Mouse (Mus musculus) left cerebral cortex, postnatal 14 days (tissue): ENCODE measurements around the gene Stk16. TPM values are rescaled to one million over a fixed set of nuclear protein-coding genes. Genes with fewer than 3 reads are reported as not detected.

Experiments used
- DNase-seq, 2 experiments: peaks; one replicate each; pipeline ENCODE4 v3.0.0; 2021 to 2022; ENCODE audit warnings: low spot score in 2 of 2, mixed read lengths in 1 of 2
- intact Hi-C: fragments of 180-260 bp; cut with DNase I; formaldehyde crosslinking; loops from one replicate; pipeline ENCODE4 v1.15.1; 2025
- long read RNA-seq, 2 experiments: library from polyadenylated mRNA; stranded (forward); transcript quantifications; one replicate each; pipeline ENCODE4 v2.0.0; 2021
- total RNA-seq, 2 experiments: library from RNA; stranded (reverse); gene quantifications; 2 replicates each; pipeline ENCODE4 v1.2.3; 2021

The Stk16 gene
- total RNA-seq = 10 to 100 TPM; 85.6 to 92.2 TPM
- long read RNA-seq, experiment 1, transcript Stk16-201 (8 exons, 2,876 nt) = major isoform, 38 of 72 reads
- long read RNA-seq, experiment 1, partial matches to known transcripts = 3 of 72 reads
- long read RNA-seq, experiment 1, other reads (novel, unspliced or antisense) = 30 of 72 reads
- long read RNA-seq, experiment 2, transcript Stk16-201 (8 exons, 2,876 nt) = major isoform, 37 of 60 reads
- long read RNA-seq, experiment 2, partial matches to known transcripts = 3 of 60 reads
- long read RNA-seq, experiment 2, other reads (novel, unspliced or antisense) = 16 of 60 reads

DNA sequence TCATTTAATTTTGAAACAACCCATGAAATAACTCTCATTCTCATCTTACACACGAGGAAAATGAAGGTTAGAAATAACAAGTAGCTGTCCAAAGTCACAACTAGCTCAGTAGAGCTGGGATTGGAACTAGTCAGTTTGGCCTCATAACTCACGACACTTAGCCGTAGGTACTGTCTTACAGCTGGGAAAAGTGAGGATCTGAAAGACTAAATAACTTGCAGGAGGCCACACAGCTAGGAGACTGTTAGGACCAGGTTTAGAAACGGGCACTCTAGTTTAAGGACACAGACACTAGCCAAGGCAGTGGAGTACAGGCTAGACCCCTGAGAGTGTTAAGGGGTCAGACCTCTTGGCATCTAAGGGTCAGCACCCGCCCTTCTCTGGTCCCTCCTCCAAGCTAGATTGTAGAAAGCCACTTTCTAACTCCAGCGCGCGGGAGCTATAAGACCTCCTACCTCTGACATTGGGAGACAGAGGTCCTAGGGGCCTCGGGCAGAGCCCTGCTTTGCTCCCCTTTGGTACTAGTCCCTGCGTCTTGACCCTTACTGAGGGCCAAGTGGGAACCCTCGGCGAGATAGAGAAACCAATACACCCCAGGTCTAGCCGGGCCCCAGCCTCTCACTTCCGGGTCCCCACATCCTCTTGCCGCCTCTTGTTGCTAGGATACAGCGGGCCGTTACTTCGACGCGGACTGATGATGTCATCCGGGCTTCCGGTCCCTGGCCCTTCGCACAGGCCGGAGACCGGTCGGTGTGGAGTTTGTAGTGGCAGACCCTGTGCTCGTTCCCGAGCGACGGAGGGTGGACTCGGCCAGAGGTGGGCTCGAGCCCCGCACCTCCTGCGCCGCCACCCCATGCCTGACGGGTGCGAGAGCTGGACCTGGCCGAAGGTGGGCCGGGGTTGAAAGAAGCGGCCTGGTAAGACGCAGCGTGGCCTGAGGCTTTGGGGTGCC is at the start of gene Stk16, which contains the start of gene Glb1l:
Stk16 (plus strand) TSS at position 703 of the 952 bp plus-strand sequence.
Glb1l (minus strand) TSS at position 678 of the 952 bp plus-strand sequence.
- peak; percentile 96 to 97 for DNase-seq
- intact Hi-C loops = no loop called here

DNA sequence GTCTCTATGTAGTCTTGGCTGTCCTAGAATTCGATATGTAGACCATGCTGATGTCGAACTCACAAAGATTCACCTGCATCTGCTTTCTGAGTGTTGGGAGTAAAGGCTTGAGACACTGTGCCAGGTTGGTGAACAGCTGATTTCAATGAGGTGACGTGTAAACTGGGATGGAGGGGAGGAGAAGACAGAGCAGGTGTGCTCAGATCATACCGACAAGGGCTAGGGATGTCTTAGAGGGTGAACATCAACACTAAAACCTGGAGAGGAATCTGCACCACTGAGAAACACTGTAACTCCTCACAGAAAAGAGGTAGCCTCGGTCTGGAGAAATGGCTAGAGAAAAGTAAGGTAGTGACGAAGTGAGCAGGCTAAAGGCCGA is 42.6 kb upstream of the Stk16 start:
- no peak for DNase-seq
- intact Hi-C loops = no loop called here

DNA sequence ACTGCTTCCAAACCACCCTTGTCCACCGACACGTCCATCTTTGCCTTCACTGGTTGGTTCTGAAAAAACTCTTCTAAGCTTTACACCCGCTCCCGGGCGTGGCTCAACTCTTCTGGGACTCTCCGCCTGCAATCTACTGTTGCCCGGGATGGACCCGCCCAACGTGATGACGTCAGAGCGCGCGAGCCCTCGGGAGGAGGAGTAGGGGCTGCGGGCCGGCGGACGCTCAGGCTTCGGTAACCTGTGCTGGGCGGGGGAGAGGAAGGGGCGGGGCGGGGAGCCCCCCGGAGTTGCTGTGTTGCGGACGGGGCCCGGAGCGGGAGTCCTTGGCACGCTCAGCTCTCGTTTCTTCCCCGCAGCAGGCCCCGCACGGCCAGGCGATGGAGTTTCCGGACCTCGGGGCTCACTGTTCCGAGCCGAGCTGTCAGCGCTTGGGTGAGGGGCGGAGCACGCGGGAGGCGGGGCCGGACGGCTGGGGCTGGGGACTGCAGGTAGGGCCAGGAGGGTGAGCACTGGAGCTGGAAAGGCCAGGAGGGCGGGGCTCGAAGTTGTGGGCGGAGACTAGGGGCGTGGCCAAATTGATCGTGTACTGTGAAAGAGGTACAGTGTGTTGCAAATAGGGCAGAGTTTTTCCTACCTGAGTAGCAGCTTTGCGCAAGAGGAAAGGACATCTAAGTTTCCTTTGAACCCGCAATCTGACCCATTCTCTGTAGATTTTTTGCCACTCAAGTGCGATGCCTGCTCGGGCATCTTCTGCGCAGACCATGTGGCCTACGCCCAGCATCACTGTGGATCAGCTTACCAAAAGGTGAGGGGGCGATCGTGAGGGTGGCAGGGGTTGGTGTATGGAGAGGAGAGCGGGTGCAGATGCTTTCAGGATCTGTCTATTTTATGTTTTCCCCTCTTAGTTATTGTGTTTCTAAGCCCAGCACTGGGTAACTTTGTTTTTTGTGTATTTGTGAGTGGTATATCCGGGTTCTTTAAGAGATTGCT is 41.9 kb upstream of the Stk16 start, which contains the start of gene Zfand2b:
Zfand2b (plus strand) TSS at position 175 of the 993 bp plus-strand sequence.
- intact Hi-C loops = no loop called here
- peak; percentile 90 to 93 for DNase-seq

- DNase-seq = peak; percentile 48 to 53
- intact Hi-C loops = no loop called here
These were observed 31.1 kb upstream of the Stk16 start for GRCm38 (mm10) chr1:75179334-75180104.

- DNase-seq = peak; percentile 95 to 97
- intact Hi-C loops = no loop called here
These were observed 30.5 kb upstream of the Stk16 start, which contains the start of gene Abcb6 for GRCm38 (mm10) chr1:75180105-75180590. TSS of gene Abcb6 (minus strand) at chr1:75180392.

- intact Hi-C loops = no loop called here
These were observed 29.9 kb upstream of the Stk16 start for GRCm38 (mm10) chr1:75180741-75181140.

GRCm38 (mm10) chr1:75181377-75181870 is 29.2 kb upstream of the Stk16 start:
- intact Hi-C loops = no loop called here
- no peak for DNase-seq

More at GRCm38 (mm10) chr1:75180741-75181140, 29.9 kb upstream of the Stk16 start:
- DNase-seq = no peak

GRCm38 (mm10) chr1:75182160-75182559 is 28.5 kb upstream of the Stk16 start:
- intact Hi-C loops = no loop called here
- no peak for DNase-seq

GRCm38 (mm10) chr1:75185495-75185894 is 25.1 kb upstream of the Stk16 start:
- intact Hi-C loops = no loop called here
- DNase-seq = no peak

GRCm38 (mm10) chr1:75187126-75187525 is 23.5 kb upstream of the Stk16 start:
- DNase-seq = no peak
- intact Hi-C loops = no loop called here

DNA sequence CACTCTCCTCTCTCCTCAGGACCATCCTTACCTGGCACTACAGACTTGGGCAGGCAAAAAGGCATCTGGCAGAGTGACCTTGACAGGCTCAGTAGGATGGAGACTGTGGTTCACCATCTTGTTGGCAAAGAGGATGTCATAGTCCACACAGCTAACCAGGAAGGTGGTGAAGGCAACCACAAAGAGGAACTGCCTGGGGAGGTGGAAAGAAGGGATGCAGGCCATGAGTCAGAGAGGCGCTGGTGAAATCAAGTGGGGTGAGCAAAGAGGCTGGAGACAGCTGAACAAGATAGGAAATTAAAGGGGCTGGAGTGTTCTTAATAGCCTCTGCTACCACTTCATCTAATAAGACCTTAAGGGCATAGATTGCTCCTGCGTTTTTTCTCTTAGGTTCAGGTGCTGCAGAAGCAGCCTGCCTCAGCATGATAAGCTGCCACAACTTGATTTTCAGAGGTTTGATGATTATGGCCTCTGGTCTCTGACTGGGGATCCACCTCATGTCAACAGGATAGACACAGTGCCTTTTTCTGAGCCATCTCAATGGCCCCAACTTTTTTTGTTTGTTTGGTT is 22.6 kb upstream of the Stk16 start:
- intact Hi-C loops = no loop called here
- no peak for DNase-seq

DNA sequence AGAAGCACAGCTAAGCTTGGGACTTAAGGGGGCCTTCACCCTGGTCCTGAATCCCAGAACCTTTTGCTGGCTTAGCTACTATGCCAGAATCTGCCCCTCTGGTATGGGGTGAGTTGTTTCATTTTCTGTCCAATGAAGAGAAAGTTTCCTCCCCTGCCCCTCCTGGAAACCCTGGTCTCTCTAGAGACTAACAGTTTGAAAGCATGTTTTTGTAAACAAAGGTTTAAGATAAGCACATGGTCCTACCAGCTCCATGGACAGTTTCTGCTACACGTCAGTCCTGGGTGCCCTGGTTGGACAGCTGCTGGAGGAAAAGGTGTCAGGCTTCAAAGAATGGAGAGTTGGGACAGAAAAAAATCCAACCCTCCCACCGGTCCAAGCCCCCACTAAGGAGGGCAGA is 20.1 kb upstream of the Stk16 start:
- intact Hi-C loops = no loop called here
- no peak for DNase-seq

GRCm38 (mm10) chr1:75191258-75191621 is 19.4 kb upstream of the Stk16 start:
- no peak for DNase-seq
- intact Hi-C loops = no loop called here

GRCm38 (mm10) chr1:75191622-75192402 is 18.8 kb upstream of the Stk16 start, which contains the start of the genes Ankzf1 and Atg9a:
TSS of gene Ankzf1 (plus strand) at chr1:75192151.
TSS of gene Atg9a (minus strand) at chr1:75192196.
- intact Hi-C loops = no loop called here
- peak; percentile 95 to 99 for DNase-seq

DNA sequence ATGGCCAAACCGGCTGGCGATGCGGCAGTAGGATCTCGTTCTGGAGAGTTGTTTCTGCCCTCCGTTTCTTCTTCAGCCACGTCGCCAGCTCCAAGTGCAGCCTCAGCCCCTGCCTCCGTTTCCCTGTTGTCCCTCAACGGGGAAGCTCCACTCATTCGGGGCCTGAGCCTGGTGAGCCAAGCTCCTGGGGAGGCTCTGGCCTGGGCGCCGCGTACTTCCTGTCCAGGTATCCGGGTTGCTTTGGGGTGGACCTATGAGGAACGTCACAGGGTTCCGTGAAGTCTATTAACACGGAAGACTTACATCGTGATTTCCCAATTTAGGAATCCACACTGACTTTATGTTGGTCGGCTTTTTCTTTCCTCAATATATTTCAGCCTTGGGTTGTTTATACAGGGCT is 18.2 kb upstream of the Stk16 start:
- DNase-seq = peak in 1 of 2 experiments; percentile 49
- intact Hi-C loops = no loop called here

DNA sequence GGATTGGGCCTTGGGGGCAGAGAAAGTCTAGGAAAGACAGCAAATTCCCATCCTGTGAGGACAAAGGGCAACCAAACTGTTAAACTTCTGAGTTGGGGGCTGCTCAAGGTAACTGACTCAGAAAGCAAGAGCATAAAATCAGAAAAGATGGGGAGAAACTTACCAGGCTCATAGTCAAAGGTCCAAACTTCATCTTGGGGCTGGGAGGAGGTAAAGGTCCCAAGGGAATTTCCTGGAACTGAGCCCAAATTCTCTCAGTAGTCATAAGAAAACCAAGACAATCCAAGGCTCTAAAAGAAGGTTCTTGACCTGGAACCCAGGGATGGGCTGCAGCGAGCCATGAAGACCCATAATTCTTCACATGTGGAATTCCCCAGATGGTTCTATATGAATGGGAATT is 9.4 kb upstream of the Stk16 start:
- intact Hi-C loops = no loop called here
- DNase-seq = no peak
